Mouse (Mus musculus) natural killer cell, adult 2 months (primary cell): Measurements from ENCODE around the gene Mfn1.

Experiments
- DNase-seq, 2 experiments: peaks; one replicate each; pipeline ENCODE4 v3.0.0; 2022; ENCODE audit warnings: low spot score in 2 of 2

Mfn1 gene

DNA sequence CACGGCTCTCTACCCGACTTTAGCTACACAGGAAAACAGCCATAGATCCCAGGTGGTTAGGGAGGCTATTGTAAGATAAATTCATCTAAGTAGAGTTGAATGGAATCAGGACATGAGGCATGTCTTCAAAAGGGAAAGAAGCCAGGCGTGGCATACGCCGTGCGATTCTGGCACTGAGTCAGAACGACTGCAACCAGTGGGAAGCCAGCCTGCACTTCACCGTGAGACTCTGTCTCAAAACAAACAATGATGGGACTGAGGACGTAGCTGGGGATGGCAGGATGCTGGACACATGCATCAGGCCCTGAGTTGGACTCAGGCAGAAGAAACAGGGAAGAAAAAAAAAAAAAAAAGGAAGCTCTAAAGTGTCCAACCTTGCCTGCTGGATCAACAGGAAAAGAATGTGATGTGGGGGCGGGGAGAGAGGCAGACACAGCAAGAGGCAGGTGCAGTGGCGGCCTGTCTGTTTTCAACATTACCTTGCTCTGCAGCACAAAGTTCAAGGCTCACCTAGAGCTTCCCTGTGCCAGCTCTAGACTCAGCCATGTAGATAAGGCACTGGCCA, 82.4 kb downstream of the Mfn1 start:
- no peak for DNase-seq

GRCm38 (mm10) chr3:32614786-32615185, 85.5 kb downstream of the Mfn1 start:
- DNase-seq: no peak

DNA sequence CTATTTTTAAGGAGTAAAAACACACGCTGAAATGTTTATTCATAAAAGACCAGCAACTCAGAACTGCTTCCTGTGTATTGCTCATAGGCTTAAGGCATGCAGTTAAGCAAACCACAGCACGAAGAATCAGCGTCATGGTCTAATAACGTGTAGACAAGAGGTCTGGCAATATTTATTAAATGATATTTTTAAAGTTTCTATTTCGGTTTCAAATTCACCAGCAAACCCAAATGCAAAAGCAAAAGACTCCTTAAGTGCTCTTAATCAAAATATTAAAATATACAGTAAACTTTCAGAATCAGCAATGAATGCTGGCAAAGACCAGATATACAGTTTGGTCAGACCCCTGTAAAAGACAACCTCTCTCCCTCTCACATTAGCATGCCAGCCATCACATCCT, 86.1 kb downstream of the Mfn1 start:
- peak in 1 of 2 experiments; percentile 12 for DNase-seq

DNA sequence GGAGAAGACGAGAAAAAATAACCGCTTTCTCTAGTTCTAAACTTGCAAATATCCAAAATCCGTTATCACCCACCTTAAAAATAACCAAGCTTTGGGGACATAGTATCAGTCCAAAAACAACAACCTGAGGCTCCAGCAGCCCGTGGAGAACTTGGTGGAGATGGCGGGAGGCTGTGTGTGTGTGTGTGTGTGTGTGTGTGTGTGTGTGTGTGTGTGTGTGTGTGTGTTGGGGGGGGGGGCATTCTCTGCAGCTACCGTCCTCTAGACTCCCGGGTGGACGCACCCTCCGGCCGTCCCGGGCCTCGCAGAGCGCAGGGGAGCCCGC, 86.7 kb downstream of the Mfn1 start:
- DNase-seq: no peak

- peak; percentile 11 to 28 for DNase-seq
These were observed 87.2 kb downstream of the Mfn1 start, which contains the start of gene Gnb4 for GRCm38 (mm10) chr3:32616331-32617052. Gene Gnb4, minus strand, starts transcription at chr3:32616585.

- DNase-seq: no peak
These were observed 87.9 kb downstream of the Mfn1 start for GRCm38 (mm10) chr3:32617053-32617642.

DNA sequence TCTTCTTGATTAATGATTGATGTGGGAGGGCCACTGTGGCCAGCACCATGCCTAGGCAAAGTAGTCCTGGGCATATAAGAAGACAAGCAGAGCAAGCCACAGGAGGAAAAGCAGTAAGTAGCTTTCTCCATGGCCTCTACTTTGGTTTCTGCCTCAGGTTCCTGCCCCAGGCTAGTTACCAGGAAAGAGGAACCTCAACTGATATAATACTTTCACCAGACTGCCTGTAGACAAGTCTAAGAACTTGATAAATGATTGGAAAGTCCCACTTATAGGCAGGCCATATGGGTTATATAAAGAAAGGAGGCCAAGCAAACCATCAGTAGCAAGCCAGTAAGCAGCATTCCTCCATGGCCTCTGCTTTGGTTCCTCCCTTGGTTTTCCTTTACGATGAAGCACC, 92.4 kb downstream of the Mfn1 start:
- DNase-seq: no peak

DNA sequence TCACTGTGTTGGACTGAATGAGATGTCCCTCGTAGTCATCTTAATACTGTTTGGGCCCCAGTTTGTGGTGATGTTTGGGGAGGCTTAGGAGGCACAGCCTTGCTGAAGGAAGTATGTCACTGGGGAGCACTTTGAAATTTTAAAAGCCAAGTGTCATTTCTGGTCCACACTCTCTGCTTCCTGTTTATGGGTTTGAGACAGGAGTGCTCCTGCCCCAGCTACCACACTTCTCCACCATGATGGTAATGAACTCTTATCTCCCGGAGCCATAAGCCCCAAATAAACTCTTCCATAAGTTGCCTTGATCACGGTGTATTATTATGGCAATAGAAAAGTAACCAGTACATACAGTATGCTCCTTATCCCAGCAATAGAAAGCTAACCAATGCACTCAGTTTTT, 92.8 kb downstream of the Mfn1 start:
- DNase-seq: no peak

- no peak for DNase-seq
These were observed 98.9 kb downstream of the Mfn1 start for GRCm38 (mm10) chr3:32628141-32628540.
